Mouse (Mus musculus): ENCODE data around the gene Slc6a8. TPM values are rescaled to one million over a fixed set of nuclear protein-coding genes. Genes with fewer than 3 reads are reported as not detected.

Gene Slc6a8
- polyA plus RNA-seq, 1 experiment from 2014 or later: 7.1 TPM

DNA sequence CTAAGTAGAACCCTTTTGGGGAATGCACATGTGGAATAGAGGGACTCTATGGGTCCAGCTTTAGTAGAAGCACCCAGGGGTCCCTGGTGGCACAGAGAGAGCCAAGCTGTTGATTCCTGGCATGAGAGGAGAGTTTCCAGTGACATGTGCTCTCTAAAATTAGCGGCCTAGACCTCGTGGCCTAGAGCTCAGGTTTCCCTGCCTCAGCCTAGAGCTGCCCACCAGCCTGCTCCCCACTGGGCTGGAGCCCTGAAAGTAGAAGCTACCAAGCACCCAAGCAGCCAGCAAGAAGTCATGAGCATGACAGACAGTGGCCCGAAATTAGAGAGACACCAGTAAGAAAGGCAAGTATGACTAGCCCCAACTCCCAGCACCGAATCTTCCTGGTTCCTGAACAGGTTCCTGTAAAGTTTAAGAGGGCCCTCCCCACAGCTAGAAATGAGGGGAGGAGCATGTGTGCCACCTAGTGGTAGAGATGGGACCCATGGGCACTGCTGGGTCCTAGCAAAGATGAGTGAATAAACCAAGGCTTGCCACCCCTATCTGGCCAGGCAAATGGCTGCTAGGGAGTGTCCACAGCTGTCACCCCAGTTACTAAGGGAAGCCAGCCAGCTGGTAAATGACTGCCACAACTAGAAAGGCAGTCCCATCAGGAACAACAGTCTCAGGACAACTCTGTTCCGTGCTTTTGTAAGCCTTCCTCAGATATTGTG lies 18.1 kb downstream of the Slc6a8 start:
- no peaks in the 10 kb centered on the region for H3K9me3 ChIP-seq
- H3K27me3 ChIP-seq (replicated peaks): no peaks in the 10 kb centered on the region
- no peak overlapping the region for H3K27ac ChIP-seq
- no peak overlapping the region for H3K9ac ChIP-seq
- 73% methylated on average over 5 of the region's 5 CpGs for WGBS
- peak; percentile 53; the same call in 1 of the 2 replicates for ATAC-seq (ENCODE audit: insufficient read depth, low FRiP score, low read depth)
- H3K4me2 ChIP-seq: no peak overlapping the region
- no peak overlapping the region for H3K4me3 ChIP-seq (replicated peaks)
- no peaks in the 10 kb centered on the region for H3K4me1 ChIP-seq
- no peaks in the 10 kb centered on the region for H3K36me3 ChIP-seq

- no peak overlapping the region for H3K4me3 ChIP-seq (replicated peaks)
- H3K4me1 ChIP-seq: no peaks in the 10 kb centered on the region
- no peaks in the 10 kb centered on the region for H3K9me3 ChIP-seq
- H3K27ac ChIP-seq: no peak overlapping the region
- ATAC-seq (ENCODE audit: insufficient read depth, low FRiP score, low read depth): no peak
- H3K9ac ChIP-seq: no peak overlapping the region
- WGBS: 78% methylated on average over 1 of the region's 1 CpGs
- H3K27me3 ChIP-seq (replicated peaks): no peaks in the 10 kb centered on the region
- H3K4me2 ChIP-seq: no peak overlapping the region
- no peaks in the 10 kb centered on the region for H3K36me3 ChIP-seq
Measured at GRCm38 (mm10) chrX:73700472-73700871, 27.5 kb downstream of the Slc6a8 start.

- Histone ChIP-seq H3K4me3 (replicated peaks) (peak overlapping the region; percentile 50), H3K4me2 (peak overlapping the region; percentile 54), H3K9me3 (no peaks in the 10 kb centered on the region), H3K27me3 (replicated peaks) (no peaks in the 10 kb centered on the region), H3K9ac (peak overlapping the region; percentile 34), H3K36me3 (0 out of 2 replicates have a peak, but pooled peaks cover 5% of the 10 kb centered on the region), H3K4me1 (no peaks in the 10 kb centered on the region; the same call in 1 of the 2 replicates), H3K27ac (peak overlapping the region; percentile 87)
- ATAC-seq (ENCODE audit: insufficient read depth, low FRiP score, low read depth): peak; percentile 33
- WGBS: 25% methylated on average over 21 of the region's 21 CpGs
Measured at GRCm38 (mm10) chrX:73715476-73716108, 42.6 kb downstream of the Slc6a8 start.

- H3K4me1 ChIP-seq: no peaks in the 10 kb centered on the region; the same call in 1 of the 2 replicates
- peak; percentile 93 for ATAC-seq (ENCODE audit: insufficient read depth, low FRiP score, low read depth)
- peak within 1 kb of the TSS; percentile 87 for H3K27ac ChIP-seq
- H3K4me2 ChIP-seq: peak within 1 kb of the TSS; percentile 58
- H3K4me3 ChIP-seq (replicated peaks): peak within 1 kb of the TSS; percentile 50
- WGBS: 24% methylated on average over 37 of the region's 45 CpGs
- no peaks in the 10 kb centered on the region for H3K9me3 ChIP-seq
- H3K9ac ChIP-seq: peak within 1 kb of the TSS; percentile 34
- H3K36me3 ChIP-seq: 0 out of 2 replicates have a peak, but pooled peaks cover 2% of the 10 kb centered on the region
- no peaks in the 10 kb centered on the region for H3K27me3 ChIP-seq (replicated peaks)
Measured at GRCm38 (mm10) chrX:73716109-73716661, 43.2 kb downstream of the Slc6a8 start, which contains the start of the genes Bcap31 and Abcd1. TSS of gene Bcap31 (minus strand) at chrX:73716175. TSS of gene Abcd1 (plus strand) at chrX:73716597.

DNA sequence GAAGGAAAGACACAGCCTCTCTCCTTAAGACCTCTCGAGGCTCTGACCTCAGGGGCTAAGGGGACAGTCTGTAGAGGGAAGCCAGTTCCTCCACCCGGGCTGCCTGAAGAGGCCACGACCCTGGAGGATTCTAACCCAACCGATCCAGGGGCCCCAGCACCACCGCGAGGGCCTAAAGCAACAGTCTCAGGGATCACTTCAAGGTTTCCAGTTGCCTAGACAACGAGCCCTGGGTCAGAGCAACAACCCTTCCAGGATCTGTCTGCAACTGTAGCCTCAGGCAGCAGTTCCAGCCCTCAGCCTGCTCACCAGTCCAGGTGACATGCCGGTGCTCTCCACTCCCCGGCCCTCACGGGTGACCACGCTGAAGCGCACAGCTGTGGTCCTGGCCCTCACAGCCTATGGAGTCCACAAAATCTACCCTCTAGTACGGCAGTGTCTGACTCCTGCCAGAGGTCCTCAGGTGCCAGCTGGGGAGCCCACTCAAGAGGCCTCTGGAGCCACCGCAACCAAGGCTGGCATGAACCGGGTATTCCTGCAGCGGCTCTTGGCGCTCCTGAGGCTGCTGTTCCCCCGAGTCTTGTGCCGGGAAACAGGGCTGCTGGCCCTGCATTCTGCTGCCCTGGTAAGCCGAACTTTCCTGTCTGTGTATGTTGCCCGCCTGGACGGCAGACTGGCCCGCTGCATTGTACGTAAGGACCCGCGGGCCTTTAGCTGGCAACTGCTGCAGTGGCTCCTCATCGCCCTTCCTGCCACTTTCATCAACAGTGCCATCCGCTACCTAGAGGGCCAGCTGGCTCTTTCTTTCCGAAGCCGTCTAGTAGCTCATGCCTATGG lies 44.0 kb downstream of the Slc6a8 start:
- 31% methylated on average over 30 of the region's 30 CpGs for WGBS
- ATAC-seq (ENCODE audit: insufficient read depth, low FRiP score, low read depth): peak; percentile 20

GRCm38 (mm10) chrX:73717667-73718066 lies 44.7 kb downstream of the Slc6a8 start:
- Histone ChIP-seq H3K4me3 (replicated peaks) (peak overlapping the region; percentile 50), H3K36me3 (no peaks in the 10 kb centered on the region), H3K27ac (peak overlapping the region; percentile 73), H3K4me1 (no peaks in the 10 kb centered on the region; the same call in 1 of the 2 replicates), H3K9ac (no peak overlapping the region), H3K27me3 (replicated peaks) (no peaks in the 10 kb centered on the region), H3K9me3 (no peaks in the 10 kb centered on the region), H3K4me2 (peak overlapping the region; percentile 58)
- WGBS: 61% methylated on average over 11 of the region's 11 CpGs
- ATAC-seq (ENCODE audit: insufficient read depth, low FRiP score, low read depth): no peak

More for the DNA sequence above, 44.0 kb downstream of the Slc6a8 start:
- no peaks in the 10 kb centered on the region for H3K9me3 ChIP-seq
- no peak overlapping the region; the same call in 1 of the 2 replicates for H3K9ac ChIP-seq
- peak overlapping the region; percentile 50 for H3K4me3 ChIP-seq (replicated peaks)
- no peaks in the 10 kb centered on the region; the same call in 1 of the 2 replicates for H3K4me1 ChIP-seq
- no peaks in the 10 kb centered on the region for H3K27me3 ChIP-seq (replicated peaks)
- H3K27ac ChIP-seq: peak overlapping the region; percentile 80
- peak overlapping the region; percentile 58 for H3K4me2 ChIP-seq
- H3K36me3 ChIP-seq: no peaks in the 10 kb centered on the region

GRCm38 (mm10) chrX:73718271-73718670 lies 45.3 kb downstream of the Slc6a8 start:
- H3K4me1 ChIP-seq: no peaks in the 10 kb centered on the region; the same call in 1 of the 2 replicates
- WGBS: 51% methylated on average over 3 of the region's 3 CpGs
- H3K36me3 ChIP-seq: no peaks in the 10 kb centered on the region
- no peaks in the 10 kb centered on the region for H3K27me3 ChIP-seq (replicated peaks)
- peak overlapping the region; percentile 50; the same call in 1 of the 2 replicates for H3K4me3 ChIP-seq (replicated peaks)
- H3K4me2 ChIP-seq: peak overlapping the region; percentile 58
- H3K9me3 ChIP-seq: no peaks in the 10 kb centered on the region
- no peak for ATAC-seq (ENCODE audit: insufficient read depth, low FRiP score, low read depth)
- peak overlapping the region; percentile 73 for H3K27ac ChIP-seq
- H3K9ac ChIP-seq: no peak overlapping the region

DNA sequence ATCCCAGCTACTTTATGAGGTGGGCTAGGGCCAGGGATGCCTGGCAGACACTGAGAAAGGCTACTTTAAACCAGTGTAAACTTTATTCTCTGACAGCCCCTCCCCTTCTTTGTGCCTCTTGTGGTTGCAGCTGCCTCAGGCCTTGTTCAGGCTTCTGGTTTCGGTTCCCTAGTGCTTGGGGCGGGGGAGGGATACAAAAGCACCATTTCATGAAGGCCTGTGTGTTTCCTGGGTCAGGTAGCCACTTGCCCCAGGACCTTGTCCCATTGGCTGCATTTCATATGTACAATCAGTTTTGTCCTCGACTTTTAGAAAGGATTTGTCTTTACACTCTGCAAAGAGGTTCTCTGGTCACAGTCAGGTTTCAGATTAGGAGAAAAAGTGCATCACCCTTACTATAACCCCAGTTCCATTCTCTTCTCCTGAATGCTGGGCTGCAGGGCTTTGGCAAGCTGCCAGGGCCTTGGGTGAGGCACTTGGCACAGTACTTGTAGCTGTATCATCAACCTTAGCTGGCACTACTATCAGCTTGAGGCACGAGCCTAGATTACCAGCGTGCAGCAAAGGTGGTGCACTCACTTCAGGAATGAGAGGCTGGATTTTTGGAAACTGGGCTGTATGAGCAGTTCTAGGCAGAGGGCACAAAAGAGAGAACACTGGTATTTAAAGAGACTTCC lies 45.9 kb downstream of the Slc6a8 start:
- Histone ChIP-seq H3K4me2 (peak overlapping the region; percentile 58), H3K36me3 (no peaks in the 10 kb centered on the region), H3K4me1 (no peaks in the 10 kb centered on the region; the same call in 1 of the 2 replicates), H3K9me3 (no peaks in the 10 kb centered on the region), H3K4me3 (replicated peaks) (0 out of 2 replicates have a peak overlapping the region, but pooled peaks have one; percentile 50), H3K27ac (peak overlapping the region; percentile 73), H3K9ac (no peak overlapping the region), H3K27me3 (replicated peaks) (no peaks in the 10 kb centered on the region)
- ATAC-seq (ENCODE audit: insufficient read depth, low FRiP score, low read depth): no peak
- 22% methylated on average over 5 of the region's 5 CpGs for WGBS

DNA sequence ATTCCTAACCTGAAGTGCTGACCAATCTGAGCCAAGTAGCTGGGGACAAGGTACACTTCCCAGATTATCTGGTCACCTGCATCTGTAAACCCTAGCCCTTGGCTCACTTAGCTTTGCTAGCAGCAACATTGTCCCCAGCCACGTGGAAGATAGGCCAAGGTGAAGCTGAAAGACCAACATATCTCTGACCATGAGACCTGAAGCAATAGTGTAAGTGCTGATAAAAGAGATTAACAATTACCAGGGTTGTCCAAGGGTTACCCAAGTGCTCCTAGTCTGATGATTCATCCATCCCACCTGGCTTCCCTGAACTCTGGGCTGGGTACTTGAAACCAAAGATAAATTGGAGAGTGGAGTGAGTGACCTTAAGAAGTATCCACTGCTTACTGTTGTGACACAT lies 58.0 kb downstream of the Slc6a8 start:
- ATAC-seq (ENCODE audit: insufficient read depth, low FRiP score, low read depth): no peak
- Histone ChIP-seq H3K4me3 (replicated peaks) (no peak overlapping the region), H3K4me1 (no peaks in the 10 kb centered on the region), H3K9me3 (no peaks in the 10 kb centered on the region), H3K27ac (no peak overlapping the region), H3K4me2 (no peak overlapping the region), H3K36me3 (no peaks in the 10 kb centered on the region), H3K27me3 (replicated peaks) (no peaks in the 10 kb centered on the region), H3K9ac (no peak overlapping the region)
- 57% methylated on average over 1 of the region's 1 CpGs for WGBS
